Mouse (Mus musculus): ENCODE data around the gene Orai3. TPM values are rescaled to one million over a fixed set of nuclear protein-coding genes. Genes with fewer than 3 reads are reported as not detected.
A peak's percentile ranks its signal among the peaks of the same experiment; 100 is the strongest.

Orai3 gene
- polyA plus RNA-seq, 1 experiment from 2014 or later, result 20.3 TPM

- 89% methylated on average over 7 of the region's 7 CpGs for WGBS
- Histone ChIP-seq H3K27me3 (ENCODE audit: control insufficient read depth, insufficient read depth, low read length) (no peaks in the 10 kb centered on the region), H3K9me3 (replicated peaks; ENCODE audit: control insufficient read depth, low read length) (no peaks in the 10 kb centered on the region), H3K4me1 (ENCODE audit: control insufficient read depth, insufficient read depth, low read length) (no peaks in the 10 kb centered on the region), H3K27ac (ENCODE audit: low read length) (no peak overlapping the region), H3K36me3 (ENCODE audit: control insufficient read depth, insufficient read depth) (peaks cover 40% of the 10 kb centered on the region), H3K4me3 (ENCODE audit: low read length) (no peak overlapping the region), H3K4me2 (ENCODE audit: low read depth, low read length) (no peak overlapping the region), H3K9ac (ENCODE audit: low read length) (no peak overlapping the region)
- ATAC-seq (replicated peaks; ENCODE audit: extremely low read depth, insufficient read depth, low FRiP score), result no peak
Observed at GRCm38 (mm10) chr7:127753741-127754140, 15.9 kb upstream of the Orai3 start.

GRCm38 (mm10) chr7:127759716-127760115 is 9.9 kb upstream of the Orai3 start:
- Histone ChIP-seq H3K4me3 (ENCODE audit: low read length) (no peak overlapping the region), H3K27ac (ENCODE audit: low read length) (no peak overlapping the region), H3K27me3 (ENCODE audit: control insufficient read depth, insufficient read depth, low read length) (no peaks in the 10 kb centered on the region), H3K4me1 (ENCODE audit: control insufficient read depth, insufficient read depth, low read length) (peaks cover 12% of the 10 kb centered on the region), H3K4me2 (ENCODE audit: low read depth, low read length) (peak overlapping the region; percentile 19; the same call in 1 of the 2 replicates), H3K9ac (ENCODE audit: low read length) (no peak overlapping the region), H3K36me3 (ENCODE audit: control insufficient read depth, insufficient read depth) (peaks cover 8% of the 10 kb centered on the region; the same call in 1 of the 2 replicates), H3K9me3 (replicated peaks; ENCODE audit: control insufficient read depth, low read length) (no peaks in the 10 kb centered on the region)
- 32% methylated on average over 6 of the region's 6 CpGs for WGBS
- no peak for ATAC-seq (replicated peaks; ENCODE audit: extremely low read depth, insufficient read depth, low FRiP score)

GRCm38 (mm10) chr7:127760478-127760877 is 9.1 kb upstream of the Orai3 start:
- Histone ChIP-seq H3K27ac (ENCODE audit: low read length) (no peak overlapping the region), H3K9ac (ENCODE audit: low read length) (no peak overlapping the region), H3K4me2 (ENCODE audit: low read depth, low read length) (no peak overlapping the region), H3K4me1 (ENCODE audit: control insufficient read depth, insufficient read depth, low read length) (peaks cover 12% of the 10 kb centered on the region), H3K27me3 (ENCODE audit: control insufficient read depth, insufficient read depth, low read length) (no peaks in the 10 kb centered on the region), H3K4me3 (ENCODE audit: low read length) (no peak overlapping the region), H3K36me3 (ENCODE audit: control insufficient read depth, insufficient read depth) (peaks cover 11% of the 10 kb centered on the region; the same call in 1 of the 2 replicates), H3K9me3 (replicated peaks; ENCODE audit: control insufficient read depth, low read length) (no peaks in the 10 kb centered on the region)
- WGBS, result 76% methylated on average over 3 of the region's 3 CpGs
- ATAC-seq (replicated peaks; ENCODE audit: extremely low read depth, insufficient read depth, low FRiP score), result no peak

- Histone ChIP-seq H3K9ac (ENCODE audit: low read length) (no peak overlapping the region), H3K4me3 (ENCODE audit: low read length) (no peak overlapping the region), H3K27ac (ENCODE audit: low read length) (no peak overlapping the region), H3K9me3 (replicated peaks; ENCODE audit: control insufficient read depth, low read length) (no peaks in the 10 kb centered on the region), H3K27me3 (ENCODE audit: control insufficient read depth, insufficient read depth, low read length) (no peaks in the 10 kb centered on the region), H3K4me1 (ENCODE audit: control insufficient read depth, insufficient read depth, low read length) (peaks cover 12% of the 10 kb centered on the region), H3K36me3 (ENCODE audit: control insufficient read depth, insufficient read depth) (peaks cover 12% of the 10 kb centered on the region; the same call in 1 of the 2 replicates), H3K4me2 (ENCODE audit: low read depth, low read length) (no peak overlapping the region)
- 0 out of 2 replicates have a peak, but pooled peaks have one; percentile 35 for ATAC-seq (replicated peaks; ENCODE audit: extremely low read depth, insufficient read depth, low FRiP score)
- 23% methylated on average over 7 of the region's 7 CpGs for WGBS
Observed at GRCm38 (mm10) chr7:127761026-127761425, 8.6 kb upstream of the Orai3 start.

- ATAC-seq (replicated peaks; ENCODE audit: extremely low read depth, insufficient read depth, low FRiP score), result no peak
- peaks cover 19% of the 10 kb centered on the region for H3K36me3 ChIP-seq (ENCODE audit: control insufficient read depth, insufficient read depth)
- 83% methylated on average over 4 of the region's 4 CpGs for WGBS
Observed at GRCm38 (mm10) chr7:127763642-127764041, 6.0 kb upstream of the Orai3 start.

GRCm38 (mm10) chr7:127765756-127766155 is 3.9 kb upstream of the Orai3 start:
- H3K4me3 ChIP-seq (ENCODE audit: low read length), result no peak overlapping the region
- 70% methylated on average over 2 of the region's 2 CpGs for WGBS
- no peak overlapping the region for H3K27ac ChIP-seq (ENCODE audit: low read length)
- ATAC-seq (replicated peaks; ENCODE audit: extremely low read depth, insufficient read depth, low FRiP score), result no peak
- no peak overlapping the region for H3K9ac ChIP-seq (ENCODE audit: low read length)
- no peaks in the 10 kb centered on the region for H3K27me3 ChIP-seq (ENCODE audit: control insufficient read depth, insufficient read depth, low read length)
- H3K4me1 ChIP-seq (ENCODE audit: control insufficient read depth, insufficient read depth, low read length), result peaks cover 8% of the 10 kb centered on the region; the same call in 1 of the 2 replicates
- no peaks in the 10 kb centered on the region for H3K9me3 ChIP-seq (replicated peaks; ENCODE audit: control insufficient read depth, low read length)
- H3K4me2 ChIP-seq (ENCODE audit: low read depth, low read length), result no peak overlapping the region
- H3K36me3 ChIP-seq (ENCODE audit: control insufficient read depth, insufficient read depth), result peaks cover 19% of the 10 kb centered on the region

More at GRCm38 (mm10) chr7:127763642-127764041, 6.0 kb upstream of the Orai3 start:
- Histone ChIP-seq H3K27ac (ENCODE audit: low read length) (no peak overlapping the region), H3K9ac (ENCODE audit: low read length) (no peak overlapping the region), H3K4me3 (ENCODE audit: low read length) (no peak overlapping the region), H3K9me3 (replicated peaks; ENCODE audit: control insufficient read depth, low read length) (no peaks in the 10 kb centered on the region), H3K4me2 (ENCODE audit: low read depth, low read length) (no peak overlapping the region), H3K27me3 (ENCODE audit: control insufficient read depth, insufficient read depth, low read length) (no peaks in the 10 kb centered on the region), H3K4me1 (ENCODE audit: control insufficient read depth, insufficient read depth, low read length) (peaks cover 12% of the 10 kb centered on the region)

GRCm38 (mm10) chr7:127766851-127767609 is 2.6 kb upstream of the Orai3 start:
- H3K9ac ChIP-seq (ENCODE audit: low read length), result no peak overlapping the region
- ATAC-seq (replicated peaks; ENCODE audit: extremely low read depth, insufficient read depth, low FRiP score), result no peak
- no peak overlapping the region for H3K4me3 ChIP-seq (ENCODE audit: low read length)
- peaks cover 6% of the 10 kb centered on the region; the same call in 1 of the 2 replicates for H3K4me1 ChIP-seq (ENCODE audit: control insufficient read depth, insufficient read depth, low read length)
- no peak overlapping the region for H3K27ac ChIP-seq (ENCODE audit: low read length)
- 70% methylated on average over 17 of the region's 17 CpGs for WGBS
- no peaks in the 10 kb centered on the region for H3K9me3 ChIP-seq (replicated peaks; ENCODE audit: control insufficient read depth, low read length)
- peaks cover 19% of the 10 kb centered on the region for H3K36me3 ChIP-seq (ENCODE audit: control insufficient read depth, insufficient read depth)
- no peaks in the 10 kb centered on the region for H3K27me3 ChIP-seq (ENCODE audit: control insufficient read depth, insufficient read depth, low read length)
- no peak overlapping the region for H3K4me2 ChIP-seq (ENCODE audit: low read depth, low read length)

GRCm38 (mm10) chr7:127767671-127768345 is 1.8 kb upstream of the Orai3 start:
- Histone ChIP-seq H3K4me2 (ENCODE audit: low read depth, low read length) (no peak overlapping the region), H3K4me1 (ENCODE audit: control insufficient read depth, insufficient read depth, low read length) (peaks cover 6% of the 10 kb centered on the region; the same call in 1 of the 2 replicates), H3K9ac (ENCODE audit: low read length) (no peak overlapping the region), H3K9me3 (replicated peaks; ENCODE audit: control insufficient read depth, low read length) (no peaks in the 10 kb centered on the region), H3K4me3 (ENCODE audit: low read length) (no peak overlapping the region), H3K27me3 (ENCODE audit: control insufficient read depth, insufficient read depth, low read length) (no peaks in the 10 kb centered on the region), H3K36me3 (ENCODE audit: control insufficient read depth, insufficient read depth) (peaks cover 17% of the 10 kb centered on the region), H3K27ac (ENCODE audit: low read length) (no peak overlapping the region)
- 92% methylated on average over 19 of the region's 19 CpGs for WGBS
- no peak for ATAC-seq (replicated peaks; ENCODE audit: extremely low read depth, insufficient read depth, low FRiP score)
